Comparison of ENCODE assay signal across 9 mouse cellular contexts in the genomic region with DNA sequence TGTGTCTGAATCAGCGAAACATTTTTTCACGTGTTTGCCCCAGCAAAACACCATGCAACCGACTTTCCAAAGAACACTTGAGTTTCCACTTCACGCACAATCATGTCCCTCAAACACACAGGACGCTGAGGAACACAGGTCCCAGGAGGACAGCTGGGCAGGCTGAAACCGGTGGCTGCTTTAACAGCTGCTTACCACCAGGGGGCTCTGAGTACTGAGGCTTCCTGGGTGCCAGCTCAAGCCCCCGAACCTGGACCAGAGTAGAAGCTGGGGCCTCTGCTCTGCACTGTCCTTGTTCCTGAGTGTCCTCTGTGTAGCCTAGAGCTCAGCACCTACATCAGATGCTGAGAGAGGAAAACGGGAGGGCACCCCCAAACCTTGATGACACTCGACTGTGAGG.
DNase-seq lines count a peak whose midpoint lies in the region; ATAC-seq and TF ChIP-seq lines count a peak whose summit lies in the region.
"Had no signal": no experiment of that assay in that cellular context is flagged by ENCODE, and none has a peak within 500 bp of the region (broad histone marks: within the 10 kb centered on the region; RNA-seq: fewer than 3 reads in every experiment).

No protein-coding gene starts in this region.

- DNase-seq in heart, postnatal 0 days (ENCODE audit: low spot score), result no peak
- DNase-seq in heart, adult 8-10 months (ENCODE audit: low spot score), result no peak
- DNase-seq in ovary, postnatal 14 days (ENCODE audit: low spot score), result peak; percentile 19
- no peak for DNase-seq in ovary, adult 18-20 months (ENCODE audit: low spot score)
- DNase-seq in c-Kit-positive CD71-positive TER-119-negative erythroid progenitor cells, embryonic 14.5 days (ENCODE audit: low read depth), result peak; percentile 11
- DNase-seq in liver, postnatal 0 days, result peak; percentile 50
- DNase-seq in thymus, postnatal 36 days, result peak; percentile 15 to 19
- no peak for DNase-seq in left cerebral cortex, postnatal 10 days (ENCODE audit: extremely low spot score in 1 of 2, low spot score in 2 of 2)

- H3K4me2 ChIP-seq in heart, postnatal 0 days (ENCODE audit: low read depth, low read length), result no peak overlapping the region
- no peak overlapping the region for H3K4me2 ChIP-seq in liver, postnatal 0 days (ENCODE audit: low read depth, low read length)
- H3K4me2 ChIP-seq: neural tube, embryonic 12.5 days had no signal

- 37% methylated on average over 9 of the region's 9 CpGs for WGBS in heart, postnatal 0 days
- 33% methylated on average over 9 of the region's 9 CpGs for WGBS in liver, postnatal 0 days (ENCODE audit: insufficient replicate concordance)

- H3K9me3 ChIP-seq in heart, postnatal 0 days (replicated peaks; ENCODE audit: control insufficient read depth, low read length), result no peaks in the 10 kb centered on the region
- H3K9me3 ChIP-seq in liver, postnatal 0 days (ENCODE audit: low read length), result no peaks in the 10 kb centered on the region
- H3K9me3 ChIP-seq: neural tube, embryonic 12.5 days had no signal

- peaks cover 5% of the 10 kb centered on the region; the same call in 1 of the 2 replicates for H3K4me1 ChIP-seq in heart, postnatal 0 days (ENCODE audit: control insufficient read depth, insufficient read depth)
- H3K4me1 ChIP-seq in liver, postnatal 0 days (ENCODE audit: insufficient read depth), result no peaks in the 10 kb centered on the region
- H3K4me1 ChIP-seq: neural tube, embryonic 12.5 days had no signal

- no peak for TF ChIP-seq EP300 in heart, postnatal 0 days (IDR thresholded peaks at IDR 0.05; ENCODE audit: low read depth)
- TF ChIP-seq EP300 in liver, postnatal 0 days (IDR thresholded peaks at IDR 0.05; ENCODE audit: low read depth), result no peak

- intact Hi-C loops in left cerebral cortex, postnatal 10 days (cut with DNase I), result no loop called here

- H3K4me3 ChIP-seq in heart, postnatal 0 days (ENCODE audit: low read depth, low read length), result no peak overlapping the region
- no peak overlapping the region for H3K4me3 ChIP-seq in liver, postnatal 0 days (ENCODE audit: low read depth, low read length)
- H3K4me3 ChIP-seq: neural tube, embryonic 12.5 days had no signal

- 0 out of 2 replicates have a peak, but pooled peaks cover 12% of the 10 kb centered on the region for H3K27me3 ChIP-seq in heart, postnatal 0 days (ENCODE audit: control insufficient read depth, insufficient read depth, low read length)
- no peaks in the 10 kb centered on the region for H3K27me3 ChIP-seq in liver, postnatal 0 days (ENCODE audit: insufficient read depth, low read length)

- H3K9ac ChIP-seq in heart, postnatal 0 days (replicated peaks; ENCODE audit: low read depth, low read length), result no peak overlapping the region
- H3K9ac ChIP-seq in liver, postnatal 0 days (replicated peaks), result no peak overlapping the region
- H3K9ac ChIP-seq: neural tube, embryonic 12.5 days had no signal

- no peaks in the 10 kb centered on the region for H3K36me3 ChIP-seq in heart, postnatal 0 days (replicated peaks; ENCODE audit: control insufficient read depth, insufficient read depth, low read length)
- no peaks in the 10 kb centered on the region for H3K36me3 ChIP-seq in liver, postnatal 0 days (replicated peaks; ENCODE audit: insufficient read depth, low read length)
- H3K36me3 ChIP-seq: neural tube, embryonic 12.5 days had no signal

- ATAC-seq in heart, postnatal 0 days (ENCODE audit: insufficient read depth, low read depth), result no peak
- no peak for ATAC-seq in liver, postnatal 0 days

- peak; percentile 72 for TF ChIP-seq CTCF in heart, postnatal 0 days (IDR thresholded peaks at IDR 0.05; ENCODE audit: low read depth)
- TF ChIP-seq CTCF in liver, postnatal 0 days (IDR thresholded peaks at IDR 0.05; ENCODE audit: low read depth), result peak; percentile 77

- H3K27ac ChIP-seq in heart, postnatal 0 days (ENCODE audit: low read depth), result no peak overlapping the region
- H3K27ac ChIP-seq in liver, postnatal 0 days (ENCODE audit: low read depth), result no peak overlapping the region
- H3K27ac ChIP-seq: neural tube, embryonic 12.5 days had no signal

Comparison
In these comparisons a context has a peak if more than half of its experiments do, and no peak if none do; other contexts are left out.
1. DNase-seq: peak in ovary, postnatal 14 days (single experiment), c-Kit-positive CD71-positive TER-119-negative erythroid progenitor cells, embryonic 14.5 days (single experiment), liver, postnatal 0 days (single experiment) and thymus, postnatal 36 days (2 of 2); none in heart, postnatal 0 days (single experiment), heart, adult 8-10 months (single experiment), ovary, adult 18-20 months (single experiment) and left cerebral cortex, postnatal 10 days (0 of 2).